Mouse (Mus musculus): Measurements from ENCODE around the gene Prrxl1.

DNA sequence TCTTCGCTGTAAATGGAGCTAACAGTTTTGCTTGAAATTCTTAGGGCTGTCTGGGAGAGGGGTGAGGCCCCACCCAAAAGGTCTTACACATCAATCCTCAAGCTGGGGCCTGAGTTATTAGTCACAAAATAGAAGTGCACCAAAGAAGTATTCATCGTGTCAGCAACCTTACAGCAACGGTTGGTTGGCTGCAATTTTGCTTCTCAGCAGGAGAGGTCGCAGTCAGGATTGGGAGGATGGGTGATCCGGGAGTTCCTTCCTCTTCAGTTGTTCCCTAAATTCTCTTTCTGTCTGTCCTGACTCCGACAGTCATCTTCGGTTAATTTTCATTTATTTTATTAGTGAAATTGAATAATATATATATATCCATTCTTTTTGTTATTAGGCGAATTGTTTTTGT, 26.7 kb upstream of the Prrxl1 start:
- no peak for TF ChIP-seq POLR2A (IDR thresholded peaks at IDR 0.05; ENCODE audit: low read depth, low read length)
- no peak for TF ChIP-seq CTCF (IDR thresholded peaks at IDR 0.05; ENCODE audit: extremely low read depth, insufficient read length, insufficient replicate concordance, low read depth, low read length)

Measured in small intestine, adult 2 months (tissue).